Mouse (Mus musculus): ENCODE measurements around the gene Clca2. TPM values are rescaled to one million over a fixed set of nuclear protein-coding genes. Genes with fewer than 3 reads are reported as not detected.

Gene Clca2
- total RNA-seq (2014; fragmentation: Nextera tagmentation), result not detected in 2 replicates
- total RNA-seq (2017), result not detected in 2 replicates

DNA sequence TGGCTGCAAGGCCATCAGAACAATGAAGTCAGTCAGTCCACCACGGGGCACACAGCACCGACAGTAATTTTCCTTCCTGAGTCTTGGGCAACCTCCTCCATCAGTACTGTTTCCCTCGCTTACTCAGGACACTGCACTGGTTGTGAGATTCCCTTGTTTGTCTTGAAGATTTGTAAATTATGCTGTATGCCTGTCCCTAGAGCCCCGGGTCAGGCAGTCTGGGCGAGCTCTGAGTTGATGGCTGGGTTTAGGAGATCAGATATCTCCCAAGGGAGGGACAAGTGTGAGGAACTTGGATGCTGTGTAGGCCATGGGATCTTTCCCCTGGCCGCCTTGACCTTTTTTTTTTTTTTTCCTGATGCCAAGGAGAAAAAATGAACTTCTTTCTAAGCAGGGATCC lies at the start of gene Clca2:
Clca2 (minus strand) TSS at position 153 of the 400 bp plus-strand sequence.
- ATAC-seq (replicated peaks; ENCODE audit: poor library complexity, severe bottlenecking), result 0 out of 2 replicates have a peak, but pooled peaks have one; percentile 18

DNA sequence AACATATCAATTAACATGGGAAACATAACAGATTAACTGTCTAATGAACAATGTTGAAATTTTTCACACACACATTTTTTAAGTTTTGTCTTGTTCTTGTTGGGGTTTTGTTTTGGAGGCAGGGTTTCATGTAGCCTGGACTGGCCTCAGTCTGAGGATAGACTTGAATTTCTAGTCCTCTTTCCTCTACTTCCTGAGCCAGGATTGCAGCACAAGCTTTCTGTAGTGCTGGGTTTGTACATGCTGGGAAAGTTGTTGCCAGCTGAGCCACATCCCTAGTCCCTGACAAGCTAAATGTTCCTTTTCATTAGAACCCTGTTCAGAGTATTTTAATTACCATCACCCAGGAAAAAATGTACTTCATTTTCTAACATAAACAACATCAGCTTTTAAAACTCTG lies 48.7 kb upstream of the Clca2 start:
- ATAC-seq (replicated peaks; ENCODE audit: poor library complexity, severe bottlenecking), result no peak

DNA sequence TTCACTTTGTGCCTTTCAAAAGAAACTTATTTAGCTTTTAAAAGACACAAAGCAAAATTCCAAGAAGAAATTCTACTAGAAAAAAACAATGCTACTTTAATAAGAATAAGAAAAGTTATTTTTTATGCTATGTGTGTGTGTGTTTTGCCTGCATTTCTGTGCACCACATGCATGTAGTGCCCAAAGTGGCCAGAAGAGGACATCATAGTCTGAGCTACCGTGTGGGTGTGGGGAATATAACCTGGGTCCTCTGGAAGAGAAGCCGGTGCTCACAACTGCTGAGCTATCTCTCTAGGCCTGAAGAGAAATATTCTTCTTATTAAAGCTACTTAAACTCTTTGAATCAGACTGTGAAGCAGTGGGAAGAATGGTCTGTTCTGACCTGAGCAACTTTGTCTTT lies 48.2 kb upstream of the Clca2 start:
- ATAC-seq (replicated peaks; ENCODE audit: poor library complexity, severe bottlenecking), result peak; percentile 48; the same call in 1 of the 2 replicates

DNA sequence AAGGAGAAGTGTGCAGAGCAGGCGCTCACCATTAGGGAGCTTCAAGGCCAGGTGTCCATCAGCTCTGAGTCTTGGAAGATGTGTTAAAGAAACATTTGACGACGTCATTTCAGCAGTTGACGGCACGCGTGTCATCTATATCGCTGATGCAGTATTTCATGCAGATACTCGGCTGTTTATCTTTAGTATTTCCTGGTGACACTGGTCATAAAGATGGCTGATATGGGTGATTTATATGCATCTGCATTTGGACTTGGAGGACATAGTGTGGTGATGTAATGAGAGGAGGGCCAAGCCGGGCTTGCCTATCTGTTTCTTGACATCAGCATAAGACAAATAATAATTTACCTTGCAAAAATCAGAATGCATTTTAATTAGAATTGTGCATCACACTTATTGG lies 47.6 kb upstream of the Clca2 start:
- no peak for ATAC-seq (replicated peaks; ENCODE audit: poor library complexity, severe bottlenecking)

DNA sequence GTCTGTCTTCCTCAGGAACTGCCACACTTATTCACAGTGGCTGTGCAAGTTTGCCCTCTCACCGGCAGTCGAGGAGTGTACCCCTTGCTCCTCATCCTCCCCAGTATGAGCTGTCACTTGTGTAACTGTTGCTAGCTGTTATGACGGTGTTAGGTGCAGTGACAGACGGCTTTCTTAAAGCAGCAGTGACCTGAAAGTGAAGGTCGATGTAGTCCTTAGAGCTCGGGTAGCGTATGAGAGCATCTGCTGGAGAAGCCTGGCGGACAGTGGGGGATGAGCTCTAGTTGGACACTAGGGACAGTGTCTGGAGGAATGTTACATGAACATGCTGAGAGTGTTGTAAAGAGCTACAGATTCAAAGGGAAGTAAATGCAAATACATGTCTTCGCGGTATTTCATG lies 44.6 kb upstream of the Clca2 start:
- ATAC-seq (replicated peaks; ENCODE audit: poor library complexity, severe bottlenecking), result no peak

DNA sequence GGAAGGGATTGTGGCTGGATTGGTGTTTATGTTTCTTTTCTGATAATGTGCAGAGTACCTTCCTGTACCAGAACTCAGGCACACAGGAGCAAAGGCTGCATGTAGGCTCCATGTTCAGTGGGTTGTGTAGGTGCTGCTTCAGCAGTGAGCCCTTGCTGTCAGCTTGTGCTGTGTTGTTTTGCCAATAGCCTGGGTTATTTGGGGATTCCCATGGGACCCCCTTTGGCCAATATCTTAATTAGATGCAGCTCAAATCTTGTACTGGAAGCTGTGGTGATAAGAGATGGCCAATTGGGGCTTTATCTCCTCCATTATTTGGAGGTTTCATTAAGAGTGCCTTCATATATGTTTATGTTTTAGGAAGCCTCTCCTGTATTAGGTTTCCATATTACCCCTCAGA lies 43.7 kb upstream of the Clca2 start:
- ATAC-seq (replicated peaks; ENCODE audit: poor library complexity, severe bottlenecking), result no peak

DNA sequence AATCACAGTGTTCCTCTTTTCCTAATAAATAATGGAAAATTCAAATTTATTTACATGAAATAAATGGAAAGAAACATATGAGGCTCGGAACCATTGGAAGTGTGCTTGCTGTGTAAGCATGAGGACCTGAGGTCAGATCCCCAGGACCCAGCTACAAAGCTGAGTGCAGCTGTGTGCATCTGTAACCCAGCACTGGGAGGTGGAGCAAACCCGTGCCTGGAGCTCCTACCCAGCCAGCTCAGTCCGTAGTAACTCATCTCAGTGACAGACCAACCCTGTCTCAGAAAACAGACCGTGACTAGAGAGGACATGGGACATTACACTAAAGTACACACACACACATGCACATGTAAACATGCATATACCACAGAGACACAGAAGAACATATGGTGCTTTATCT lies 41.0 kb upstream of the Clca2 start:
- no peak for ATAC-seq (replicated peaks; ENCODE audit: poor library complexity, severe bottlenecking)

DNA sequence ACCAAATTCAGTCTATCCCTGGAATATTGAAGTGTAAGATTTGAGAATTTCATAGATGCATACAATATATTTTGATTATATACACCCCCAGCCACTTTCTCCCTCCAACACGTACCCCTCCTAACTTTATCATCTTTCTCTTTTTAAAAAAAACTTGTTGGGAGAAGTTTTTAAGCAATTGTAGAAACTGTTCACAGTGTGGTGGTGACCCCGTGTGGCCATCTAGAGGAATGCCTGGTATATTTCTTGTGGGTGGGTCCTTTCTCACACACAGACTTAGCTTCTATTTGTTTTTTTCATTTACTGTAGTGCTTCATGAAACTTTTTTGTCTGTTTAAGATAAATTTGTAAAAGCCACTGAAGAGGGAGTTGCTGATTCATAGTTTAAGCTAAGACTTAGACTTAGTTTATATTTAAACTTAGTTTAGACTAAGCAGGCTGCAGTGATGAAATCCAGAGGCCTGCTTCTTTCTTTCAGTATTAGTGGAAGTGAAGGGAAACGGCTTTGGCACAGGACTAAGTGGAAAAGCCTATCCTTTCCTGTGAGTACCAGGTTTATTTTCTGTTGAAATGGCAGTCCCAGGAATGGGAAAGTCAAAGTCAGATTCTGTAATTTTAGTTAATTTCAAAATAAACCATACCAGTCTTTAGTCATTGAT lies 32.1 kb upstream of the Clca2 start:
- ATAC-seq (replicated peaks; ENCODE audit: poor library complexity, severe bottlenecking), result peak; percentile 91

DNA sequence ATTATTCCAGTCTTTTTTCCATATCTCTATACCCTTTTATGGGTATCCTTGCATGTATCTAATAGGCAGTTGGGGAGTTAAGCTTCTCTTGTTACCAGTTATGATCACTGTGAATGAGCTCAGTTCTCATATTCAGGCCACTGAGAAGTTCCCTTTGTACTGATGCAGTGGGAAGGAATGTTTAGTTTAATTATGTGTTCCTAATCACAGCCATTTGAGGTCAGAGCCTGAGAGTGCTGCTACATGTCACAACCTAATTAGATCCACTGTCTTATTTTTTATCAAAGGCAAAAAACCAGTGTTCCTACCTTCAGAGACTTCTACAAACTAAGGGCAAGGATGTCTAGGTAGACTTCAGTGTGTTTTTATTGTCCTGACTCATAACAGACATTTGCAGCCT lies 30.1 kb upstream of the Clca2 start:
- ATAC-seq (replicated peaks; ENCODE audit: poor library complexity, severe bottlenecking), result no peak

DNA sequence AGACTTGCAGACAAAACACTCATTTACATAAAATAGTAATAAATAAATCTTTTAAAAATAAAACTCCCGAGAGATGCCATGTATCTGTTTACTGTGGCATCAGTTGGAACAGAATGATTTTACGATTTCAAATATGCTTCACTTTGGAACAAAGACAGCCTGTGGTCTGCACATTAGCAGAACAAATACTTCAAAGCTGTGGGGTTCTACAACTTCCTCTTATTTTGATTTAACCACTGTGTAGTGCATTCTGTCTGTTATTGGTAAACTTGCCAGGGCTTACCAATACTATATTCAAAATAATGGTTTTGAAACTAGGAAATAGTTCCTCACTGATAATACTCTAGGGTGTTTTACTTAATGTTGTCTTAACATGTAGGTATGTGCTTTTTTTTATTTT lies 27.4 kb upstream of the Clca2 start:
- peak; percentile 64 for ATAC-seq (replicated peaks; ENCODE audit: poor library complexity, severe bottlenecking)

DNA sequence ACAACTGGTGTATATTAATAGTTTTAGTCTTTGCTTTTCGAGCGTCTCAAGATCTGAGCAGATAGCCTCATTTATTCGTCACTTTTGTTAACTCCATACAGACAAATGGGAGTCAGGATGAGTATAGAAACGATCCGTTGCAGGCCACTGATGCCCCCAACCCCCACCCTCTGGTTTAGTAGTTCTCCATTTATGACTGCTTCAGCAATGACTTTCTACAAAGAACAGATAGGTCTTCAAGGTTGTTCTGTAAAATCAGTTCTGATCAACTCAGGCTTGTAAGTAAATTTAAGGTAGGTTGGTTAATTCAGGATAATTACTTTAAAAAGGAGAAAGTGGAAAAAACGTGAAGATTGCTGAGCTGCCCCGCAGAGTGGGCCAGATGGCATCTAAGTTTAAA lies 20.2 kb upstream of the Clca2 start:
- no peak for ATAC-seq (replicated peaks; ENCODE audit: poor library complexity, severe bottlenecking)

DNA sequence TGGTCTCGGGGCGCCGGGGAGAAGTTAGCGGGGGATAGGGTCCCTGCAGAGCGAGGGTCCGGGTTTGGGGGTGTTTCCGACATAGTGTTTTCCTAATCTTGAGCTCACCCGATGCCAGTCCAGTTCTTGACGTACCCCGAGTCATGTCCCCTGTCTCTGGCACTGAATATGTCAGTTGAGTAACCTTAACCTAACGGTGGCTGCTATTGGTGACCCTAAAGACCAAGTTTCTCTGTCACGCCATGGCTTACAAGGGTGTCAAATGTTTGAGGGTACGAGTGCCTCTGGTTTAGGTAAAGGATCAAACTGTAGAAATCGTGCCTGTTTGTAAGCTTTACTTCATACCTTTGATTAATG lies 19.7 kb upstream of the Clca2 start:
- ATAC-seq (replicated peaks; ENCODE audit: poor library complexity, severe bottlenecking), result no peak

DNA sequence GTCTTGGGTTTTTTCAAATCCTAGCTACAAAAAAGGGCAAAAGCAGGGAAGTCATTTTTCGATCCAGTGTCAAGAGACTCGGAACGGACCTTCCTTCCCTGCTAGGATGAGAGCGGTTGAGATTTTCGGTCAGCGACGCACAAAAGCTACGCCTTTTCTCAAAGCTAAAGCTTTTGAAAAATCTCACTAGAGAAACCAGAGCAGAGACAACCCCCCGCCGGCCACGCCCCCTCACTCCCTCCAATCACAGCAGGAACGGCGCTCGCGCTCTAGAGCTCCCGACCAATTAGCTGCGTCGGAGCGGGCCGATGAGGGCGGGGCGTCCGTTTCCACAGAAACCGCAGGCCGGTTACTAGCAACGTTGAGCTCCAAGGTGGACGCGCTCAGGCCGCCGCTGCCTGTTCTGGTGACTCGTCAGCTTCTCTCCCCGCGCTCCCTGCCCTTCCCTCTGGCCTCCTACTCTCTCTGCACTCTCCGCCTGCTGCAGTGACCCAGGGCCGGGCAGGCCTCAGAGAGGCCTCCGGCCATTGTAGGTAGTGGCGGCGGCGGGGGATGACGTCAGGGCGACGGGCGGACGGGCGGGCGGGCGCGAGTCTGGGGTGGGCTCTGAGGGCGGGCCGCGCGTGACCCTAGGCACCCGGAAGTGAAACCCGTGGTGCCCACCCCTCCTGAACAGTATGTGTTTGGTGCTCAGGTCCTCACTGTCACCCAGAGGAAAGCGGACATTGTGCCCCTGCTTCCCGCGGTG lies 19.2 kb upstream of the Clca2 start, which contains the start of gene Odf2l:
Odf2l (plus strand) TSS at position 335 of the 748 bp plus-strand sequence.
- ATAC-seq (replicated peaks; ENCODE audit: poor library complexity, severe bottlenecking), result peak; percentile 92

DNA sequence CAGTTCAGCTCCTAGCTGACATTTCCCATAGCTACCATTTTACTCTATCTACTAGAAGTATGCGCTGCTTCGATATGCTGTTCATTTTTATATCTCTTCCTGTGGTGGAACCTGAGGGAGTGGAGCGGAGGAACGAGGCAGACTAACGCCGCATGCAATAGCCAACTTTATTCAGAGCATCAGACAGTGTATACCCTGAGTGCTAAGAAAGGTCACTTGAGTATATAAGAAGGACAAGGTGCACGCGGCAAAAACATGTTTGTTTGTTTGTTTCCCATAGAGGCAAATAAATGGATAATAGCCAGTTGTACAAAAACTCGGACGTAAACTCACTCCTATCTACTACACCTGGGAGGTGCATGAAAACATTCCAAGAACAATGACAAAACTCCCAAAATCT lies 18.4 kb upstream of the Clca2 start:
- ATAC-seq (replicated peaks; ENCODE audit: poor library complexity, severe bottlenecking), result no peak

DNA sequence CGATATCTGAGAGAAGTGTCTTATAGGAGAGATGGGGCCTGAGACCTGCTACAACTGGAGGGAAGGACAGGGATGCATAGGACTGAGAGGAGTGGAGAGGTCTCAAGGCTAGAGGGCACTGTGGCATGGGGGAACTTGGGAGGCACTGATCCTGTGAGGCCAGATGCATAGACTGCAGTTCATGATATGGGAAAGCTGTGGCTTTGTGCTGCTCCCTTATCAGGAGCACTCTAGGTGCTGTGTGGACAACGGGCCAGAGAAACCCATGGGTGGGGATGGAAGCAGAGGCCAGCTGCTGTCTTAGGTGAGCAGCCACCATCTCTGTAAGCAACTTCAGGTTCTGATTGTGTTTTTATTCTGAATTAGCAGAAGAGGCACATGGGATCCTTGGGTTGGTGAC lies 15.9 kb upstream of the Clca2 start:
- no peak for ATAC-seq (replicated peaks; ENCODE audit: poor library complexity, severe bottlenecking)

DNA sequence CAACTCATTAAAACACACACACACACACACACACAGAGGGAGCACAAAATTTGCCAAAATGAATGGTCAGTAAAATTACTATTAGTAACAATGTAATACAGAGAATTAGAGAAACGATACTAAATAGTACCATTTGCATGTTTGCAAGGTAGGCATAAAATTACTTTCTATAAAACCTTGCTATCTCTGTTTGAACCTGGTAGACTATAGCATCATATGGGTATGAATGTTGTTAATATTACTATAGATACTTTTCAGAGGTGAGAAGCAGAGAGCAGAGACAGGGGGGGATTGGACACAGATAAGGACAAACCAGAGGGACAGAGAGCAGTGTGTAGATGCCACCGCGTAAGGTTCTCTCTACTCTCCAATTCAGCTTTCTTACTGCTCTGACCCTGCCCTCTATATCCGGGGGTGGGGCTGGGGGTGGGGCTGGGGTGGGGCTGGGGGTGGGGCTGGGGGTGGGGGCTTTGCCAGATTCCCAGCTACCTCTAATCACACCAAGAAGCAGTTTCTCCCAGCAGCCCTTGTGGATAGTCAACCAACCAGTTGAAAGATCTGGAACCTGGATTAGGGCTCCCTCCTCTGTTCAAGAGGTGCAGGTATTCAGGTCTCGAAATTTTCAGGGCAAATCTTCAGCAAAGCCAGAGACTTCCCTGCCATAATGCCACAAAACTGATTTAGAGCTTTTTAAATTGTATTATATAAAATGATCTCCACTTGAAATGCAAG lies 6.7 kb upstream of the Clca2 start:
- no peak for ATAC-seq (replicated peaks; ENCODE audit: poor library complexity, severe bottlenecking)

DNA sequence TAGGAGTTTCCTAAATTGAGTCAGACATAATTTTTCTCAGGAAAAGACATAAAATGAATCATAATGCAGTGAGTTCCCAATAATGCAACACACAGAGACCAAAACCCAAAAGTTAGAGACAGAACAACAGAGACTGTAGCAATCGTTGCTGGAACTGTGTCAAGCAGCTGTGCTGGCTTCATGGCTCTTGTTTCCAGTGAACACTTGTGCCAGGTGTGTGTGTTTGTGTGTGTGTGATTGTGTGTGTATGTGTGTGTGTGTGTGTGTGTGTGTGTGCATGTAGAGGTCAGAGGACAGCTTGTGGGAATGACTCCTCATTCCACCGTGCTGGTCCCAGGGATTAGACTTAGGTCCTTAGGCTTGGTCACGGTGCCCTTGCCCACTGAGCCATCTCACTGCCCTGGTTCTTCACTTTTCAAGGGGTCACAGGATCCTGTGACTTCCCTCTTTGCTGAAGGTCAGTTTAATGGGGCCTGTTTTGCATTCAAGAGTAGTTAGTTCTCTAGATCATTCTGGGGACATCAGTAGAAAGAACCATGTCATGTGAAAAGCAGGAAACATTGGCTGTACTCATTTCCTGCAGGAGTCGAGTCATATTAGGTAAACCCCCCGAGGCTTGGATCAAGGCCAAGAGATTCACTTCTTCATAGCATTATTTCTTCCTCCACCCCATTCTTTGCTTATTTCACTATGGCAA lies 6.0 kb upstream of the Clca2 start:
- peak; percentile 91 for ATAC-seq (replicated peaks; ENCODE audit: poor library complexity, severe bottlenecking)

DNA sequence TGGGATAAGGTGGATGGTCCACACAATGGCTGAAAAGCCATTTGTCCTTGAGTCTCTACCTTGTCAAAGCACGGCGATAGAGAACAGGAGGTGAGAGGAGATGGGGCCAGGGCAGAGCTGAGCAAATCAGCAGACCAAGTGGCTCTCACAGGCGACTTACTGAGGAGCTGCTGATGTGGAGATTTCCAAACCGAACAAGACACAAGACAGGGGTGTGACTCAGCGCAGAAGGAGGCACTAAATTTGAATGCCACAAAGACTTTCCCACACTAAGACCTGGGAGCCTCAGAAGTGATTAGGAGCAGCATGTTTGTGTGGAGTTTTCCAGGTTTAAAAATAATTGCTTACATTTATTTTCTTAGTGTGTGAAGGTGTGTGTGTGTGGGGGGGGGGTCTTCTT lies 4.5 kb upstream of the Clca2 start:
- ATAC-seq (replicated peaks; ENCODE audit: poor library complexity, severe bottlenecking), result no peak

DNA sequence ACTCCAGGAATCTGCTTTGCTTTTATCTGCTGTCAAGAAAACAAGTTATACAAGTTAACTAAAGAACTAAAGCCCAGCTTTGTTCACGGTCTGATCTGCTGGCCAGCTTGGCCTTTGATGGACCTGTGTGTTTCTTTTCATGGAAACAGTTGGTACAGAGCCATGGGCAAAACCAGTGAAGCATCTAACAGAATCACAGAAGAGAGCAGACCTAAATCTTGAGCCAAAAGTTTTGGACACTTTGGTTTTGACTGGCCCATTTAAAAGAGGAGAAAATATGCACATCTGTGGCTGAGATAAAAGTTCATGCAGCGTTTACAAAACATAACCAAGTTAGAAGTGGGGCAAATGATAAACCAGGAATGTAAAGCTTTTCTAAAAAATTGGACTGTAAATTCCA lies 4.1 kb upstream of the Clca2 start:
- no peak for ATAC-seq (replicated peaks; ENCODE audit: poor library complexity, severe bottlenecking)

DNA sequence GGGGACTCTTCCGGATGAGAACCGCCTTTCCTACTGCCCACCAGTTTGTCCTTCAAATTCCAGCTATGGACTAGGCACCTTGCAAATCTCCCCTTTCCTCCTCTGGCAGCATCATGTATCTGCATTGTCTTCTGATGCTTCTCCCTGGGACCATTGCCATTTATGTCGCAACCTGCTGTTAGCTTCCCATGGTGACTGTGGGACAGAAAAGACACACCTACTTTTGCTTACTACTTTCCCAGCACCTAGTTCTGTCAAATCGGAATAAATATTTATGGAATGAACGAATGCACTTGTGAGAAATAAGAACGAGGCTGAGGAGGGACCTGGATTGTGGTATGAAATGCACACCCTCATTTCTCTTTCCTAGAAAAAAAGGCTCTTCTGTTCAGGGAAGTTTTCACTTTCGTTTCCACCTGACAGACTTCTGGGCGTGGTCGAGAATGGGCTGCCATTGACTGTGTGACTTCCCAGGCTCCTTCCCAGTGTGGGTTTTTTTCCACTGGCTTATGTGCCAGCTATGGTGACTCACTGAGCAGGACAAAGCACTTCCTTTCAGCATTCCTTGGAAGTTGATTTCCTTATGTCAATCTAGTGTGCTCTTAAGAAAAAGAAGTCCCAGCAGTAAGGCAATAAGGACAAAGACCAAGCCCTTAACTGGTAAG lies 2.8 kb upstream of the Clca2 start:
- no peak for ATAC-seq (replicated peaks; ENCODE audit: poor library complexity, severe bottlenecking)

All from granulocyte monocyte progenitor cell, adult 5-6 weeks (primary cell).